Mouse (Mus musculus): ENCODE data around the gene Knop1.

- no peak for TF ChIP-seq CTCF (IDR thresholded peaks at IDR 0.05; ENCODE audit: control insufficient read depth, insufficient read depth, insufficient replicate concordance, low read depth, low read length)
- TF ChIP-seq POLR2A (IDR thresholded peaks at IDR 0.05; ENCODE audit: control insufficient read depth, low read depth, low read length), result no peak
Observed at GRCm38 (mm10) chr7:118816275-118816674, 39.8 kb downstream of the Knop1 start.

All from testis, adult 2 months (tissue).